Mouse (Mus musculus) adrenal gland, postnatal 14 days (tissue): ENCODE results near the gene Klhl3. TPM values are rescaled to one million over a fixed set of nuclear protein-coding genes. Genes with fewer than 3 reads are reported as not detected.

Source experiments
- DNase-seq: peaks from one replicate; pipeline ENCODE4 v3.0.0; 2021; ENCODE audit warnings: mixed read lengths
- microRNA-seq, 2 experiments: library from miRNA; unstranded; fragments of <30 nt; microRNA quantifications; one replicate each; pipeline ENCODE4 v1.2.0; 2021
- total RNA-seq: library from RNA; stranded (reverse); gene quantifications from 2 replicates; pipeline ENCODE4 v1.2.3, GENCODE M21; 2021

Gene Klhl3
- total RNA-seq, 1 experiment from 2014 or later, result 2.4 TPM

DNA sequence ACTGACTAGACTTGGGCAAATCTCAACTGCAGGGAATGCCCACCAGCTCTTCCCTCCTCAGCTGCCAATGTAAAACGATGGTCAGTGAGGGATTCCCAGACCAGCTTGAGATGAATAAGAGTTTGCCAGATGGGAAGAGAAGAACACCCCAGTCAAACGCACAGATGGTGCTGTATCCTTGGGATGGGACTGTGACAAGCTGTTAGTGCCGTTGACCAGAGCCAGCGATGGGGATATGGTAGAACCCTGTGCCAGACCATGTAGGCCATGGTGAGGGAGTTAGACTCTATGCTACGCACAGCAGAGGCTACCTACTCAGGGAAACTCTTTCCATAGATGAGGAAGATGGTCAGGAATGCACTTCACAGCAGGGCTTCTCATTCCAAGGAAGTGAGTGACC lies 153.6 kb downstream of the Klhl3 start:
- no peak for DNase-seq

Small RNA genes within 50 kb of the gene (microRNA-seq; reads per million reads assigned to microRNA genes)
- gene Mir874, result 116 to 155 reads per million in 2 experiments

Other genes with a start within 250 kb of the Klhl3 start
- 13.1 and 15.0 TPM in 2 replicates for gene Spock1, start 205.3 kb downstream of the Klhl3 start, total RNA-seq
- gene Hnrnpa0, start 15.0 kb upstream of the Klhl3 start, total RNA-seq, result 121 and 133 TPM in 2 replicates
- 45.4 and 48.0 TPM in 2 replicates for gene Idnk, start 44.1 kb upstream of the Klhl3 start, total RNA-seq
- gene Ubqln1, start 102.1 kb upstream of the Klhl3 start, total RNA-seq, result 103 and 113 TPM in 2 replicates
- gene Gkap1, start 162.1 kb upstream of the Klhl3 start, total RNA-seq, result 41.8 and 42.0 TPM in 2 replicates
- gene Kif27, start 245.5 kb upstream of the Klhl3 start, total RNA-seq, result 1.5 and 1.7 TPM in 2 replicates